ENCODE assay signal across 24 mouse cellular contexts in the genomic region with DNA sequence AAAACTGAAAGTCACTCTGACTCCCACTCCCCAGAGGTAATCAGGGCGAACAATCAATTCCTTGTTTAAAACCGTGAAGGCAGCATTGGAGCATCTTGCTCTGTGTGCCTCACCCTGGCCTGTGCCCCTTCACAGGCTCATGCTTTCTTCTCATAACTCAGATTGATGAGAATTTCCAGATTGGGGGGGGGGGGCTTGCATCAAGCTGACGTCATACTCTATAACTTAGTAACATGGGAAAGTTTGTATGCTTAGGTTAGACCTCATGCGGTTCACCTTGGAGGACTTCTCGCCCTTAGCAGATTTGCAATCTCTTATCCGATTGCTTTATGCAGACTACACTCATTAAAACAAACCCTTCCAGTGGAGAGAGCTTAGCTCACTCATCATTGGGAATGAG. TPM values are rescaled to one million over a fixed set of nuclear protein-coding genes. Genes with fewer than 3 reads are reported as not detected.
DNase-seq lines count a peak whose midpoint lies in the region; ATAC-seq and TF ChIP-seq lines count a peak whose summit lies in the region.
"Had no signal": no experiment of that assay in that cellular context is flagged by ENCODE, and none has a peak within 500 bp of the region (broad histone marks: within the 10 kb centered on the region; RNA-seq: fewer than 3 reads in every experiment).

No protein-coding gene starts in this region.

- intact Hi-C loops in heart, postnatal 36 days (cut with DNase I) = no loop called here

- no peaks in the 10 kb centered on the region for H3K27me3 ChIP-seq in heart, embryonic 10.5 days (ENCODE audit: insufficient read depth, poor library complexity, severe bottlenecking)
- H3K27me3 ChIP-seq in liver, embryonic 11.5 days (replicated peaks; ENCODE audit: control insufficient read depth, insufficient read depth, low read length) = no peaks in the 10 kb centered on the region
- no peaks in the 10 kb centered on the region for H3K27me3 ChIP-seq in liver, postnatal 0 days (ENCODE audit: insufficient read depth, low read length)
- no peaks in the 10 kb centered on the region for H3K27me3 ChIP-seq in liver, embryonic 13.5 days
- H3K27me3 ChIP-seq: embryonic facial prominence, embryonic 12.5 days; hindbrain, embryonic 13.5 days; intestine, embryonic 15.5 days; limb, embryonic 13.5 days; neural tube, embryonic 15.5 days had no signal

- no peak for TF ChIP-seq CTCF in liver, postnatal 0 days (IDR thresholded peaks at IDR 0.05; ENCODE audit: low read depth)

- H3K4me1 ChIP-seq in heart, embryonic 10.5 days = peaks cover 67% of the 10 kb centered on the region
- peaks cover 61% of the 10 kb centered on the region for H3K4me1 ChIP-seq in liver, embryonic 11.5 days (replicated peaks; ENCODE audit: control insufficient read depth, insufficient read depth, low read length)
- peaks cover 37% of the 10 kb centered on the region for H3K4me1 ChIP-seq in liver, postnatal 0 days (ENCODE audit: insufficient read depth)
- peaks cover 74% of the 10 kb centered on the region for H3K4me1 ChIP-seq in liver, embryonic 13.5 days (replicated peaks)

- no peak for ATAC-seq in liver, embryonic 11.5 days (replicated peaks; ENCODE audit: low FRiP score)
- ATAC-seq in liver, postnatal 0 days = no peak
- no peak for ATAC-seq in liver, embryonic 13.5 days (ENCODE audit: low read depth)
- ATAC-seq: forebrain, postnatal 0 days; intestine, embryonic 15.5 days had no signal

- peak overlapping the region; percentile 22; the same call in 1 of the 2 replicates for H3K9ac ChIP-seq in liver, embryonic 11.5 days (ENCODE audit: low read depth, low read length)
- no peak overlapping the region for H3K9ac ChIP-seq in liver, postnatal 0 days (replicated peaks)
- H3K9ac ChIP-seq in liver, embryonic 13.5 days = peak overlapping the region; percentile 15; the same call in 1 of the 2 replicates
- H3K9ac ChIP-seq: embryonic facial prominence, embryonic 12.5 days; forebrain, postnatal 0 days; hindbrain, embryonic 13.5 days; intestine, embryonic 15.5 days; limb, embryonic 13.5 days; neural tube, embryonic 15.5 days had no signal

- no peak for TF ChIP-seq EP300 in liver, postnatal 0 days (IDR thresholded peaks at IDR 0.05; ENCODE audit: low read depth)

- DNase-seq in heart, embryonic 10.5 days (ENCODE audit: low spot score) = no peak
- no peak for DNase-seq in heart, postnatal 36 days
- DNase-seq in liver, embryonic 11.5 days (ENCODE audit: low spot score) = no peak
- DNase-seq in liver, postnatal 0 days = no peak
- peak; percentile 67 for DNase-seq in CD4-positive, CD25-positive, alpha-beta regulatory T cell, adult 2 months (ENCODE audit: low read depth, low spot score)
- no peak for DNase-seq in liver, embryonic 13.5 days
- DNase-seq in cerebellum, postnatal 25 days = no peak
- no peak for DNase-seq in thymus, postnatal 0 days (ENCODE audit: low spot score)
- DNase-seq: adrenal gland, postnatal 25 days; cerebellum, adult 9-10 months; forebrain, postnatal 0 days; heart, postnatal 10 days; kidney, adult 8-10 months; kidney, postnatal 10 days; lung, adult 2 months; lung, postnatal 14 days; midbrain, embryonic 14.5 days; thymus, adult 18-20 months; thymus, postnatal 4 days had no signal

- WGBS in heart, embryonic 10.5 days = 59% methylated on average over 6 of the region's 6 CpGs
- 74% methylated on average over 6 of the region's 6 CpGs for WGBS in liver, embryonic 11.5 days
- WGBS in liver, postnatal 0 days (ENCODE audit: insufficient replicate concordance) = 72% methylated on average over 6 of the region's 6 CpGs
- 69% methylated on average over 6 of the region's 6 CpGs for WGBS in liver, embryonic 13.5 days (ENCODE audit: insufficient replicate concordance)

- no peaks in the 10 kb centered on the region for H3K9me3 ChIP-seq in heart, embryonic 10.5 days
- no peaks in the 10 kb centered on the region for H3K9me3 ChIP-seq in liver, embryonic 11.5 days (ENCODE audit: control insufficient read depth, low read length)
- H3K9me3 ChIP-seq in liver, postnatal 0 days (ENCODE audit: low read length) = no peaks in the 10 kb centered on the region
- H3K9me3 ChIP-seq in liver, embryonic 13.5 days (replicated peaks) = no peaks in the 10 kb centered on the region
- H3K9me3 ChIP-seq: embryonic facial prominence, embryonic 12.5 days; hindbrain, embryonic 13.5 days; intestine, embryonic 15.5 days; limb, embryonic 13.5 days; neural tube, embryonic 15.5 days had no signal

- H3K36me3 ChIP-seq in heart, embryonic 10.5 days = no peaks in the 10 kb centered on the region
- H3K36me3 ChIP-seq in liver, embryonic 11.5 days (ENCODE audit: control insufficient read depth, insufficient read depth, low read length) = no peaks in the 10 kb centered on the region
- H3K36me3 ChIP-seq in liver, postnatal 0 days (replicated peaks; ENCODE audit: insufficient read depth, low read length) = no peaks in the 10 kb centered on the region
- 0 out of 2 replicates have a peak, but pooled peaks cover 3% of the 10 kb centered on the region for H3K36me3 ChIP-seq in liver, embryonic 13.5 days
- H3K36me3 ChIP-seq: embryonic facial prominence, embryonic 12.5 days; hindbrain, embryonic 13.5 days; intestine, embryonic 15.5 days; limb, embryonic 13.5 days; neural tube, embryonic 15.5 days had no signal

- peak overlapping the region; percentile 78 for H3K27ac ChIP-seq in heart, embryonic 10.5 days
- H3K27ac ChIP-seq in liver, embryonic 11.5 days (ENCODE audit: low read depth, low read length) = no peak overlapping the region
- H3K27ac ChIP-seq in liver, postnatal 0 days (ENCODE audit: low read depth) = no peak overlapping the region
- H3K27ac ChIP-seq in liver, embryonic 13.5 days = peak overlapping the region; percentile 83
- H3K27ac ChIP-seq: embryonic facial prominence, embryonic 12.5 days; hindbrain, embryonic 13.5 days; intestine, embryonic 15.5 days; limb, embryonic 13.5 days; neural tube, embryonic 15.5 days had no signal

- H3K4me2 ChIP-seq in liver, embryonic 11.5 days = peak overlapping the region; percentile 20; the same call in 1 of the 2 replicates
- no peak overlapping the region; the same call in 1 of the 2 replicates for H3K4me2 ChIP-seq in liver, postnatal 0 days (ENCODE audit: low read depth, low read length)
- peak overlapping the region; percentile 54 for H3K4me2 ChIP-seq in liver, embryonic 13.5 days
- H3K4me2 ChIP-seq: embryonic facial prominence, embryonic 12.5 days; hindbrain, embryonic 13.5 days; intestine, embryonic 15.5 days; limb, embryonic 13.5 days; neural tube, embryonic 15.5 days had no signal

- H3K4me3 ChIP-seq in heart, embryonic 10.5 days = peak overlapping the region; percentile 15; the same call in 1 of the 2 replicates
- no peak overlapping the region for H3K4me3 ChIP-seq in liver, embryonic 11.5 days (ENCODE audit: low read depth, low read length)
- no peak overlapping the region for H3K4me3 ChIP-seq in liver, postnatal 0 days (ENCODE audit: low read depth, low read length)
- no peak overlapping the region for H3K4me3 ChIP-seq in liver, embryonic 13.5 days (replicated peaks)
- H3K4me3 ChIP-seq: embryonic facial prominence, embryonic 12.5 days; hindbrain, embryonic 13.5 days; intestine, embryonic 15.5 days; limb, embryonic 13.5 days; neural tube, embryonic 15.5 days had no signal

RNA-seq across cellular contexts. Expression of a gene that starts 3.9 kb away (rescaled TPM):
- polyA plus RNA-seq in heart, embryonic 10.5 days (2016; fragmentation: Nextera tagmentation; extraction: Ambion mirVana) = 8.9 and 10.2 TPM in 2 replicates
- total RNA-seq in heart, postnatal 36 days (2021) = 1 to 10 TPM; 3.5 to 4.2 TPM
- polyA plus RNA-seq in liver, embryonic 11.5 days (2014; fragmentation: Nextera tagmentation; extraction: Ambion mirVana) = 9.4 and 11.1 TPM in 2 replicates
- polyA plus RNA-seq in liver, postnatal 0 days (2015; fragmentation: Nextera tagmentation; extraction: Ambion mirVana) = 2.4 and 2.6 TPM in 2 replicates
- 4.3 and 5.9 TPM in 2 replicates for polyA plus RNA-seq in liver, embryonic 13.5 days (2015; fragmentation: Nextera tagmentation; extraction: Ambion mirVana)
- 13.9 and 15.5 TPM in 2 replicates for polyA plus RNA-seq in thymus, postnatal 0 days (2015; fragmentation: Nextera tagmentation; extraction: Ambion mirVana)

RNA-seq across cellular contexts. Expression of a gene that starts 4.6 kb away (rescaled TPM):
- 12.7 and 16.8 TPM in 2 replicates for polyA plus RNA-seq in heart, embryonic 10.5 days (2016; fragmentation: Nextera tagmentation; extraction: Ambion mirVana)
- total RNA-seq in heart, postnatal 36 days (2021) = 10 to 100 TPM in 1 of 2 experiments, 1 to 10 TPM in 1; 5.4 to 10.4 TPM
- polyA plus RNA-seq in liver, embryonic 11.5 days (2014; fragmentation: Nextera tagmentation; extraction: Ambion mirVana) = 14.3 and 16.6 TPM in 2 replicates
- polyA plus RNA-seq in liver, postnatal 0 days (2015; fragmentation: Nextera tagmentation; extraction: Ambion mirVana) = 4.3 and 4.4 TPM in 2 replicates
- polyA plus RNA-seq in liver, embryonic 13.5 days (2015; fragmentation: Nextera tagmentation; extraction: Ambion mirVana) = 8.3 and 9.2 TPM in 2 replicates
- polyA plus RNA-seq in thymus, postnatal 0 days (2015; fragmentation: Nextera tagmentation; extraction: Ambion mirVana) = 27.0 and 28.8 TPM in 2 replicates

RNA-seq across cellular contexts. Expression of a gene that starts 30.0 kb away (rescaled TPM):
- polyA plus RNA-seq in heart, embryonic 10.5 days (2016; fragmentation: Nextera tagmentation; extraction: Ambion mirVana) = 14.4 and 24.4 TPM in 2 replicates
- 1 to 10 TPM; 5.7 to 7.8 TPM for total RNA-seq in heart, postnatal 36 days (2021)
- 4.2 and 5.4 TPM in 2 replicates for polyA plus RNA-seq in liver, embryonic 11.5 days (2014; fragmentation: Nextera tagmentation; extraction: Ambion mirVana)
- 1.9 and 2.5 TPM in 2 replicates for polyA plus RNA-seq in liver, postnatal 0 days (2015; fragmentation: Nextera tagmentation; extraction: Ambion mirVana)
- polyA plus RNA-seq in liver, embryonic 13.5 days (2015; fragmentation: Nextera tagmentation; extraction: Ambion mirVana) = 1.7 and 2.4 TPM in 2 replicates
- 3.5 and 4.2 TPM in 2 replicates for polyA plus RNA-seq in thymus, postnatal 0 days (2015; fragmentation: Nextera tagmentation; extraction: Ambion mirVana)

RNA-seq across cellular contexts. Expression of a gene that starts 43.3 kb away (rescaled TPM):
- 1.8 and 3.0 TPM in 2 replicates for polyA plus RNA-seq in heart, embryonic 10.5 days (2016; fragmentation: Nextera tagmentation; extraction: Ambion mirVana)
- not detected for total RNA-seq in heart, postnatal 36 days (2021)
- 0.51 TPM in 2 replicates for polyA plus RNA-seq in liver, embryonic 11.5 days (2014; fragmentation: Nextera tagmentation; extraction: Ambion mirVana)
- polyA plus RNA-seq in liver, postnatal 0 days (2015; fragmentation: Nextera tagmentation; extraction: Ambion mirVana) = 0.15 and 0.18 TPM in 2 replicates
- polyA plus RNA-seq in liver, embryonic 13.5 days (2015; fragmentation: Nextera tagmentation; extraction: Ambion mirVana) = 0.16 TPM in 1 of 2 replicates, not detected in the other
- polyA plus RNA-seq in thymus, postnatal 0 days (2015; fragmentation: Nextera tagmentation; extraction: Ambion mirVana) = 0.26 and 0.32 TPM in 2 replicates

RNA-seq across cellular contexts. Expression of a gene that starts 49.3 kb away (rescaled TPM):
- 9.5 and 12.3 TPM in 2 replicates for polyA plus RNA-seq in heart, embryonic 10.5 days (2016; fragmentation: Nextera tagmentation; extraction: Ambion mirVana)
- total RNA-seq in heart, postnatal 36 days (2021) = 1 to 10 TPM; 1.7 to 2.2 TPM
- polyA plus RNA-seq in liver, embryonic 11.5 days (2014; fragmentation: Nextera tagmentation; extraction: Ambion mirVana) = 2.4 and 2.8 TPM in 2 replicates
- polyA plus RNA-seq in liver, postnatal 0 days (2015; fragmentation: Nextera tagmentation; extraction: Ambion mirVana) = 0.20 and 0.22 TPM in 2 replicates
- 0.43 and 0.51 TPM in 2 replicates for polyA plus RNA-seq in liver, embryonic 13.5 days (2015; fragmentation: Nextera tagmentation; extraction: Ambion mirVana)
- 0.21 and 0.38 TPM in 2 replicates for polyA plus RNA-seq in thymus, postnatal 0 days (2015; fragmentation: Nextera tagmentation; extraction: Ambion mirVana)

Comparison
In these comparisons a context has a peak if more than half of its experiments do, and no peak if none do; other contexts are left out.
1. H3K27ac ChIP-seq: peak in heart, embryonic 10.5 days (single experiment) and liver, embryonic 13.5 days (single experiment); none in liver, embryonic 11.5 days (single experiment) and liver, postnatal 0 days (single experiment).